Mouse (Mus musculus): Measurements from ENCODE around the gene Rhoq.
A peak's percentile ranks its signal among the peaks of the same experiment; 100 is the strongest.

Gene Rhoq

GRCm38 (mm10) chr17:87008950-87009349 lies 46.1 kb downstream of the Rhoq start:
- DNase-seq (ENCODE audit: low spot score): no peak

- DNase-seq (ENCODE audit: low spot score): no peak
Measured at GRCm38 (mm10) chr17:87011301-87012019, 48.6 kb downstream of the Rhoq start.

- no peak for DNase-seq (ENCODE audit: low spot score)
Measured at GRCm38 (mm10) chr17:87019692-87020091, 56.8 kb downstream of the Rhoq start.

- no peak for DNase-seq (ENCODE audit: low spot score)
Measured at GRCm38 (mm10) chr17:87024491-87025242, 61.8 kb downstream of the Rhoq start.

GRCm38 (mm10) chr17:87025269-87025949 lies 62.5 kb downstream of the Rhoq start, which contains the start of the genes Pigf and Cript:
TSS of gene Pigf (minus strand) at chr17:87025406.
TSS of gene Cript (plus strand) at chr17:87025550.
- peak; percentile 98 for DNase-seq (ENCODE audit: low spot score)

- peak; percentile 23 for DNase-seq (ENCODE audit: low spot score)
Measured at GRCm38 (mm10) chr17:87036141-87037073, 73.5 kb downstream of the Rhoq start.

- no peak for DNase-seq (ENCODE audit: low spot score)
Measured at GRCm38 (mm10) chr17:87038496-87038895, 75.6 kb downstream of the Rhoq start.

GRCm38 (mm10) chr17:87041739-87042138 lies 78.9 kb downstream of the Rhoq start:
- no peak for DNase-seq (ENCODE audit: low spot score)

- DNase-seq (ENCODE audit: low spot score): peak; percentile 71
Measured at GRCm38 (mm10) chr17:87044364-87044763, 81.5 kb downstream of the Rhoq start.

GRCm38 (mm10) chr17:87044796-87045195 lies 81.9 kb downstream of the Rhoq start:
- no peak for DNase-seq (ENCODE audit: low spot score)

Data from yolk sac, embryonic 10.5 days (tissue).